ENCODE assay signal across 8 mouse cellular contexts in genomic region chr1:132880161-132881005, GRCm38 (mm10). TPM values are rescaled to one million over a fixed set of nuclear protein-coding genes. Genes with fewer than 3 reads are reported as not detected.
DNase-seq lines count a peak whose midpoint lies in the region; ATAC-seq and TF ChIP-seq lines count a peak whose summit lies in the region.

TSS of gene Lrrn2 (plus strand) at chr1:132880273.

- H3K9me3 ChIP-seq in embryonic facial prominence, embryonic 10.5 days = no peaks in the 10 kb centered on the region
- H3K9me3 ChIP-seq in heart, embryonic 10.5 days = no peaks in the 10 kb centered on the region
- no peaks in the 10 kb centered on the region for H3K9me3 ChIP-seq in liver, embryonic 13.5 days (replicated peaks)

- no peak for TF ChIP-seq CTCF in testis, adult 2 months (IDR thresholded peaks at IDR 0.05; ENCODE audit: control insufficient read depth, insufficient read depth, insufficient replicate concordance, low read depth, low read length)

- WGBS in embryonic facial prominence, embryonic 10.5 days = under 1% methylated on average over 80 of the region's 80 CpGs
- under 1% methylated on average over 62 of the region's 80 CpGs for WGBS in heart, embryonic 10.5 days
- WGBS in liver, embryonic 13.5 days (ENCODE audit: insufficient replicate concordance) = 1% methylated on average over 80 of the region's 80 CpGs

- H3K27ac ChIP-seq in testis, adult 2 months (ENCODE audit: control insufficient read depth, insufficient read depth, low read depth, low read length) = no peak within 1 kb of the TSS
- H3K27ac ChIP-seq in embryonic facial prominence, embryonic 10.5 days (replicated peaks) = peak within 1 kb of the TSS; percentile 80
- peak within 1 kb of the TSS; percentile 75 for H3K27ac ChIP-seq in heart, embryonic 10.5 days
- H3K27ac ChIP-seq in liver, embryonic 13.5 days = no peak within 1 kb of the TSS

- no peak for ATAC-seq in liver, embryonic 13.5 days (ENCODE audit: low read depth)

- peak within 1 kb of the TSS; percentile 64 for H3K4me2 ChIP-seq in liver, embryonic 13.5 days

- no peaks in the 10 kb centered on the region; the same call in 1 of the 2 replicates for H3K27me3 ChIP-seq in testis, adult 2 months (ENCODE audit: control insufficient read depth, insufficient read depth, low read length)
- H3K27me3 ChIP-seq in embryonic facial prominence, embryonic 10.5 days (replicated peaks; ENCODE audit: low read depth, poor library complexity, severe bottlenecking) = peaks cover 100% of the 10 kb centered on the region
- peaks cover 80% of the 10 kb centered on the region for H3K27me3 ChIP-seq in heart, embryonic 10.5 days (ENCODE audit: insufficient read depth, poor library complexity, severe bottlenecking)
- H3K27me3 ChIP-seq in liver, embryonic 13.5 days = peaks cover 70% of the 10 kb centered on the region

- DNase-seq in testis, postnatal 14 days (ENCODE audit: low spot score) = no peak
- DNase-seq in embryonic facial prominence, embryonic 10.5 days (ENCODE audit: low spot score) = peak; percentile 75
- DNase-seq in heart, embryonic 10.5 days (ENCODE audit: low spot score) = no peak
- DNase-seq in kidney, postnatal 14 days = peak; percentile 22
- no peak for DNase-seq in liver, embryonic 13.5 days
- peak; percentile 49 for DNase-seq in ovary, postnatal 36 days (ENCODE audit: low spot score)
- DNase-seq in spleen, postnatal 4 days (ENCODE audit: low spot score in 2 of 2) = no peak

- peaks cover 17% of the 10 kb centered on the region for H3K4me1 ChIP-seq in testis, adult 2 months (ENCODE audit: control insufficient read depth, insufficient read depth, low read length)
- H3K4me1 ChIP-seq in embryonic facial prominence, embryonic 10.5 days = peaks cover 35% of the 10 kb centered on the region
- H3K4me1 ChIP-seq in heart, embryonic 10.5 days = peaks cover 35% of the 10 kb centered on the region
- peaks cover 3% of the 10 kb centered on the region; the same call in 1 of the 2 replicates for H3K4me1 ChIP-seq in liver, embryonic 13.5 days (replicated peaks)

- no peaks in the 10 kb centered on the region for H3K36me3 ChIP-seq in testis, adult 2 months (ENCODE audit: control insufficient read depth, insufficient read depth, low read length)
- H3K36me3 ChIP-seq in embryonic facial prominence, embryonic 10.5 days (replicated peaks) = no peaks in the 10 kb centered on the region
- H3K36me3 ChIP-seq in heart, embryonic 10.5 days = no peaks in the 10 kb centered on the region
- no peaks in the 10 kb centered on the region for H3K36me3 ChIP-seq in liver, embryonic 13.5 days

- peak within 1 kb of the TSS; percentile 80 for H3K4me3 ChIP-seq in testis, adult 2 months (ENCODE audit: control insufficient read depth, low read depth, low read length)
- peak within 1 kb of the TSS; percentile 78 for H3K4me3 ChIP-seq in embryonic facial prominence, embryonic 10.5 days
- H3K4me3 ChIP-seq in heart, embryonic 10.5 days = peak within 1 kb of the TSS; percentile 85
- H3K4me3 ChIP-seq in liver, embryonic 13.5 days (replicated peaks) = peak within 1 kb of the TSS; percentile 46

- TF ChIP-seq POLR2A in testis, adult 2 months (IDR thresholded peaks at IDR 0.05; ENCODE audit: control insufficient read depth, low read depth, low read length) = no peak

- H3K9ac ChIP-seq in liver, embryonic 13.5 days = no peak within 1 kb of the TSS

RNA-seq across cellular contexts. Expression of gene Lrrn2, which starts in this region (rescaled TPM):
- polyA plus RNA-seq in testis, adult 2 months (2012; rRNA removed) = 0.49 and 0.66 TPM in 2 replicates
- polyA plus RNA-seq in embryonic facial prominence, embryonic 10.5 days (2016; fragmentation: Nextera tagmentation; extraction: Ambion mirVana) = 3.4 and 3.6 TPM in 2 replicates
- polyA plus RNA-seq in heart, embryonic 10.5 days (2016; fragmentation: Nextera tagmentation; extraction: Ambion mirVana) = 5.1 and 6.3 TPM in 2 replicates
- 0.09 and 0.10 TPM in 2 replicates for polyA plus RNA-seq in liver, embryonic 13.5 days (2015; fragmentation: Nextera tagmentation; extraction: Ambion mirVana)

Comparison
In these comparisons a context has a peak if more than half of its experiments do, and no peak if none do; other contexts are left out.
1. H3K27ac ChIP-seq: peak in embryonic facial prominence, embryonic 10.5 days (single experiment) and heart, embryonic 10.5 days (single experiment); none in testis, adult 2 months (single experiment) and liver, embryonic 13.5 days (single experiment).
2. DNase-seq: peak in embryonic facial prominence, embryonic 10.5 days (single experiment), kidney, postnatal 14 days (single experiment) and ovary, postnatal 36 days (single experiment); none in testis, postnatal 14 days (single experiment), heart, embryonic 10.5 days (single experiment), liver, embryonic 13.5 days (single experiment) and spleen, postnatal 4 days (0 of 2).
3. Peak in every context shown above with its lines, with median percentiles within 50 percentile points of each other: H3K4me3 ChIP-seq.